Mouse (Mus musculus) neural tube, embryonic 15.5 days (tissue): ENCODE measurements around the gene Papolb. TPM values are rescaled to one million over a fixed set of nuclear protein-coding genes. Genes with fewer than 3 reads are reported as not detected.

ENCODE experiments used
- ATAC-seq: fragments of 200-750 bp; cut with Nextera tagmentation; 2 replicates; pipeline ENCODE4 v1.8.0; 2017; ENCODE audit warnings: mild to moderate bottlenecking, moderate TSS enrichment, moderate library complexity; ENCODE audit not compliant: low FRiP score
- H3K27ac ChIP-seq: fragments of 300-500 bp; sonication (generic); replicated peaks from 2 replicates; pipeline ENCODE4 v1.5.1; 2015; ENCODE audit warnings: mild to moderate bottlenecking, inconsistent platforms
- H3K27me3 ChIP-seq: fragments of 300-500 bp; sonication (generic); replicated peaks from 2 replicates; pipeline ENCODE4 v1.6.1; 2015; ENCODE audit warnings: inconsistent platforms
- H3K36me3 ChIP-seq: fragments of 300-500 bp; sonication (generic); 2 replicates; pipeline ENCODE4 v1.6.1; 2015; ENCODE audit warnings: inconsistent platforms
- H3K4me1 ChIP-seq: fragments of 300-500 bp; sonication (generic); 2 replicates; pipeline ENCODE4 v1.6.1; 2015; ENCODE audit warnings: inconsistent platforms
- H3K4me2 ChIP-seq: fragments of 300-500 bp; sonication (generic); 2 replicates; pipeline ENCODE4 v1.6.1; 2015; ENCODE audit warnings: inconsistent platforms, mild to moderate bottlenecking, moderate library complexity
- H3K4me3 ChIP-seq: fragments of 300-500 bp; sonication (generic); replicated peaks from 2 replicates; pipeline ENCODE4 v1.5.1; 2015; ENCODE audit warnings: mild to moderate bottlenecking, inconsistent platforms
- H3K9ac ChIP-seq: fragments of 300-500 bp; sonication (generic); replicated peaks from 2 replicates; pipeline ENCODE4 v1.6.1; 2015; ENCODE audit warnings: mild to moderate bottlenecking, inconsistent platforms
- H3K9me3 ChIP-seq: fragments of 300-500 bp; sonication (generic); replicated peaks from 2 replicates; pipeline ENCODE4 v1.6.1; 2016; ENCODE audit warnings: inconsistent platforms
- WGBS: fragments of 180-500 bp; shearing (Covaris S2); methylation state at CpG from one replicate; pipeline ENCODE4 v1.1.7; 2015; ENCODE audit warnings: mixed read lengths; 5-methylcytosine and 5-hydroxymethylcytosine counted together
- polyA plus RNA-seq: library from polyadenylated mRNA; unstranded; fragments of >200 nt; fragmentation: Nextera tagmentation; extraction: Ambion mirVana; gene quantifications from 2 replicates; pipeline ENCODE4 v1.2.1, GENCODE M21; 2015

Papolb gene
- polyA plus RNA-seq, 1 experiment from 2014 or later = 0.15 TPM

- Histone ChIP-seq H3K4me2 (no peak overlapping the region), H3K27me3 (no peaks in the 10 kb centered on the region), H3K4me1 (no peaks in the 10 kb centered on the region), H3K9me3 (no peaks in the 10 kb centered on the region), H3K4me3 (no peak overlapping the region), H3K27ac (no peak overlapping the region), H3K9ac (no peak overlapping the region), H3K36me3 (peaks cover 16% of the 10 kb centered on the region)
- ATAC-seq = no peak
- WGBS = 76% methylated on average over 9 of the region's 9 CpGs
Measured at GRCm38 (mm10) chr5:142489955-142490707, 39.7 kb downstream of the Papolb start.

GRCm38 (mm10) chr5:142486654-142487053, 43.2 kb downstream of the Papolb start:
- no peak for ATAC-seq
- no peaks in the 10 kb centered on the region for H3K9me3 ChIP-seq
- H3K4me1 ChIP-seq = no peaks in the 10 kb centered on the region
- no peak overlapping the region for H3K4me3 ChIP-seq
- H3K36me3 ChIP-seq = peaks cover 9% of the 10 kb centered on the region; the same call in 1 of the 2 replicates
- H3K27ac ChIP-seq = no peak overlapping the region
- H3K27me3 ChIP-seq = no peaks in the 10 kb centered on the region
- 68% methylated on average over 9 of the region's 9 CpGs for WGBS
- H3K4me2 ChIP-seq = no peak overlapping the region
- H3K9ac ChIP-seq = no peak overlapping the region

DNA sequence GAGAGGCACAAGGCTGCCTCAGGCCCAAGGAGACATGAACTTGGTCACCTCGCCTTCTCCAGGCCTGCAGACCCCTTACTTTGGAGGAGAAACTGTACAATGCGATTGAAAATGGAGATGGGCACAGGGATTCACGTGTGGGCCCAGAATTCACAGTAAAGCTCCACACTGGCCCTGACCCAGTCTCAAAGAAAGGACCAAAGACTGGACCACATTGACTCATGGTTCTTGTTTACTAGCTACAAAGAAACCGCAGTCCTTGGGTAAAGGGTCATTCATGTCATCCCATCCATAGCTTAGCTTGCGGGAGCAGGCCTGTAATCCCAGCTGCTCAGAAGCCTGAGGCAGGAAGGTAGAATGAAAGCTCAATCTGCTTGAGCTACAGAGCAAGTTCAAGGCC, 46.3 kb downstream of the Papolb start:
- Histone ChIP-seq H3K27me3 (no peaks in the 10 kb centered on the region), H3K36me3 (peaks cover 9% of the 10 kb centered on the region; the same call in 1 of the 2 replicates), H3K27ac (no peak overlapping the region), H3K9ac (no peak overlapping the region), H3K4me1 (peaks cover 3% of the 10 kb centered on the region; the same call in 1 of the 2 replicates), H3K4me2 (no peak overlapping the region), H3K9me3 (no peaks in the 10 kb centered on the region), H3K4me3 (no peak overlapping the region)
- ATAC-seq = no peak
- WGBS = 93% methylated on average over 5 of the region's 5 CpGs

DNA sequence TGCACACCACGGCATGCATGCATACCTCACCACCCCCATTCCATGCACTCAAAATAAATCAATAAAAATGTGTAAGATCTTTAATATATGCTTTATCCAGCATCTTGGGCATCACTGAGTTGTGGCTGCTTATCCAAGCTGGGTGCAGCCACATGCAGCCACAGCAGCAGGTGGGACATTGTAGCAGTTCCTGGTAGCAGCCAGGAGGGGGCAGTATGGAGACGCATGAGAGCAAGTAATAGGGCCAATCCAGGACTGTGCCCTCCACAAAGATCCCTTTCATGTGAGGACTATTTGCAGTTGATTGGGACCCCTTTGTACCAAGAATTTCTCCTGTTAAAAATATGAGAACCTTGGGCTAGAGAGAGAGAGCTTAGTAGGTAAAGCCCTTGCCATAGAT, 47.4 kb downstream of the Papolb start:
- 61% methylated on average over 2 of the region's 2 CpGs for WGBS
- H3K9ac ChIP-seq = no peak overlapping the region

DNA sequence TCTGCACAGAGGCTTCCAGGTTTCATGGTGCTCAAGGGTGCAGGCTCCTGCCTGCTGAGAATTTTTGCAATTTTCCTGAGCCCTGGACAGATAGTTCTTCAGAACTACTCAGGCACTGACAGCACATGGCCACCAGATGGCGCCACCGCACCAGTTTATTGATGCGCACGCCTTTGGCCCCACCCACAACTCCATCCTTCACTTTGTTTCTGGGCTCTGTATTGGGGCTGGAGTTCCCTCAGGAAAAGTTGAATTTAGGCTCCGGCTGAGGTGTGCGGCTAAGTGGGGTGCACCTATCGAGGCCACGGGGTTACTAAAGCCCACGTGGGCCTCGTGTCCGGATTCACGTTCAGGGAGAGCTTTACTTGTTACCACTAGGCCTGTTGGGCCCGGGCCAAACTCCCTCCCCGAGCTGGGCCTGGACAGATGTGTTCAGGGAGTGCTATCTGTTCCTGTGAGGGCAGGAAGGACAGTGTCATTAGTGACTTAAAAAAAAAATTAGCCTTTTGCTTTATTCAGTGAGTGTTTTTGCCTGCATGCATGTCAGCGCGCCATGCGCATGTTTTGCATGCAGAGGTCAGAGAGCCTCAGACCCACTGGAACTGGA, 50.9 kb downstream of the Papolb start:
- Histone ChIP-seq H3K9me3 (no peaks in the 10 kb centered on the region), H3K36me3 (no peaks in the 10 kb centered on the region; the same call in 1 of the 2 replicates), H3K9ac (no peak overlapping the region), H3K27me3 (no peaks in the 10 kb centered on the region), H3K27ac (no peak overlapping the region), H3K4me1 (peaks cover 3% of the 10 kb centered on the region; the same call in 1 of the 2 replicates), H3K4me3 (no peak overlapping the region), H3K4me2 (peak overlapping the region; percentile 37)
- WGBS = 28% methylated on average over 17 of the region's 17 CpGs
- ATAC-seq = peak; percentile 56

More for the DNA sequence above, 47.4 kb downstream of the Papolb start:
- Histone ChIP-seq H3K27me3 (no peaks in the 10 kb centered on the region), H3K4me3 (no peak overlapping the region), H3K27ac (no peak overlapping the region), H3K36me3 (peaks cover 4% of the 10 kb centered on the region; the same call in 1 of the 2 replicates), H3K4me2 (no peak overlapping the region), H3K4me1 (peaks cover 3% of the 10 kb centered on the region; the same call in 1 of the 2 replicates), H3K9me3 (no peaks in the 10 kb centered on the region)
- ATAC-seq = no peak

GRCm38 (mm10) chr5:142477866-142478615, 51.8 kb downstream of the Papolb start:
- 84% methylated on average over 5 of the region's 5 CpGs for WGBS
- ATAC-seq = no peak
- H3K9ac ChIP-seq = no peak overlapping the region
- no peaks in the 10 kb centered on the region; the same call in 1 of the 2 replicates for H3K36me3 ChIP-seq
- H3K4me3 ChIP-seq = no peak overlapping the region
- no peak overlapping the region for H3K4me2 ChIP-seq
- no peaks in the 10 kb centered on the region for H3K27me3 ChIP-seq
- H3K4me1 ChIP-seq = peaks cover 10% of the 10 kb centered on the region; the same call in 1 of the 2 replicates
- no peaks in the 10 kb centered on the region for H3K9me3 ChIP-seq
- H3K27ac ChIP-seq = no peak overlapping the region

GRCm38 (mm10) chr5:142477346-142477745, 52.5 kb downstream of the Papolb start:
- Histone ChIP-seq H3K36me3 (no peaks in the 10 kb centered on the region), H3K9ac (no peak overlapping the region), H3K4me2 (no peak overlapping the region), H3K27ac (no peak overlapping the region), H3K9me3 (no peaks in the 10 kb centered on the region), H3K4me3 (no peak overlapping the region), H3K27me3 (no peaks in the 10 kb centered on the region), H3K4me1 (peaks cover 10% of the 10 kb centered on the region; the same call in 1 of the 2 replicates)
- 82% methylated on average over 12 of the region's 12 CpGs for whole genome bisulfite sequencing
- ATAC-seq = no peak

Other genes starting within 250 kb of the Papolb start
- 4.8 and 6.0 TPM in 2 replicates for gene Foxk1, start 128.6 kb downstream of the Papolb start, polyA plus RNA-seq
- gene Ap5z1, start 66.1 kb downstream of the Papolb start, polyA plus RNA-seq = 12.4 and 12.7 TPM in 2 replicates
- 19.4 and 22.0 TPM in 2 replicates for gene Radil, start 21.0 kb upstream of the Papolb start, polyA plus RNA-seq
- 57.8 and 59.2 TPM in 2 replicates for gene Mmd2, start 78.7 kb upstream of the Papolb start, polyA plus RNA-seq
- 41.1 and 43.3 TPM in 2 replicates for gene Wipi2, start 97.6 kb upstream of the Papolb start, polyA plus RNA-seq
- gene Slc29a4, start 162.4 kb upstream of the Papolb start, polyA plus RNA-seq = 72.5 and 82.4 TPM in 2 replicates